ENCODE assay signal across 10 mouse cellular contexts in genomic region chr19:26769609-26770500, GRCm38 (mm10).
DNase-seq lines count a peak whose midpoint lies in the region; ATAC-seq and TF ChIP-seq lines count a peak whose summit lies in the region.
"Had no signal": no experiment of that assay in that cellular context is flagged by ENCODE, and none has a peak within 500 bp of the region (broad histone marks: within the 10 kb centered on the region; RNA-seq: fewer than 3 reads in every experiment).

No protein-coding gene starts in this region.

- intact Hi-C loops in left cerebral cortex, adult 2 months (cut with DNase I): no loop called here

- WGBS in embryonic facial prominence, embryonic 15.5 days: 33% methylated on average over 16 of the region's 16 CpGs
- 16% methylated on average over 16 of the region's 16 CpGs for WGBS in neural tube, embryonic 14.5 days

- TF ChIP-seq CTCF in left cerebral cortex, adult 2 months (IDR thresholded peaks at IDR 0.05): no peak

- H3K27ac ChIP-seq in left cerebral cortex, adult 2 months: peak overlapping the region; percentile 57
- H3K27ac ChIP-seq in embryonic facial prominence, embryonic 15.5 days (replicated peaks): peak overlapping the region; percentile 85
- H3K27ac ChIP-seq in neural tube, embryonic 14.5 days (ENCODE audit: low read depth, low read length): peak overlapping the region; percentile 93
- H3K27ac ChIP-seq: liver, embryonic 13.5 days; stomach, postnatal 0 days had no signal

- H3K9me3 ChIP-seq in embryonic facial prominence, embryonic 15.5 days (replicated peaks): no peaks in the 10 kb centered on the region
- no peaks in the 10 kb centered on the region for H3K9me3 ChIP-seq in neural tube, embryonic 14.5 days (ENCODE audit: control insufficient read depth, low read length)
- H3K9me3 ChIP-seq: liver, embryonic 13.5 days had no signal

- peaks cover 16% of the 10 kb centered on the region; the same call in 1 of the 2 replicates for H3K4me1 ChIP-seq in embryonic facial prominence, embryonic 15.5 days
- peaks cover 19% of the 10 kb centered on the region for H3K4me1 ChIP-seq in neural tube, embryonic 14.5 days (ENCODE audit: control insufficient read depth, insufficient read depth, low read length)
- H3K4me1 ChIP-seq: liver, embryonic 13.5 days had no signal

- no peak overlapping the region for H3K9ac ChIP-seq in embryonic facial prominence, embryonic 15.5 days
- peak overlapping the region; percentile 33; the same call in 1 of the 2 replicates for H3K9ac ChIP-seq in neural tube, embryonic 14.5 days (replicated peaks; ENCODE audit: low read depth, low read length)
- H3K9ac ChIP-seq: liver, embryonic 13.5 days had no signal

- peak in 1 of 2 experiments; percentile 40 for DNase-seq in left cerebral cortex, adult 2 months (ENCODE audit: extremely low spot score in 1 of 2, low spot score in 2 of 2)
- DNase-seq in left cerebral cortex, adult 8-10 months (ENCODE audit: low spot score in 2 of 2): no peak
- DNase-seq in layer of hippocampus, postnatal 14 days (ENCODE audit: low spot score in 2 of 2): peak; percentile 52 to 76
- no peak for DNase-seq in thymus, postnatal 25 days
- DNase-seq in adrenal gland, adult 8-10 months: no peak
- DNase-seq in T-cell, adult 2 months (ENCODE audit: low spot score): no peak
- DNase-seq: liver, embryonic 13.5 days had no signal

- H3K36me3 ChIP-seq in embryonic facial prominence, embryonic 15.5 days: peaks cover 37% of the 10 kb centered on the region
- peaks cover 7% of the 10 kb centered on the region for H3K36me3 ChIP-seq in neural tube, embryonic 14.5 days (ENCODE audit: control insufficient read depth, insufficient read depth, low read length)
- H3K36me3 ChIP-seq: liver, embryonic 13.5 days had no signal

- peak; percentile 80 for ATAC-seq in embryonic facial prominence, embryonic 15.5 days (ENCODE audit: insufficient number of reproducible peaks, low FRiP score, low TSS enrichment, low read depth)
- peak; percentile 92 for ATAC-seq in neural tube, embryonic 14.5 days (ENCODE audit: low read depth)

- peak overlapping the region; percentile 32 for H3K4me3 ChIP-seq in left cerebral cortex, adult 2 months
- peak overlapping the region; percentile 9; the same call in 1 of the 2 replicates for H3K4me3 ChIP-seq in embryonic facial prominence, embryonic 15.5 days (replicated peaks)
- no peak overlapping the region for H3K4me3 ChIP-seq in neural tube, embryonic 14.5 days (ENCODE audit: low read depth, low read length)
- H3K4me3 ChIP-seq: liver, embryonic 13.5 days had no signal

- H3K27me3 ChIP-seq in embryonic facial prominence, embryonic 15.5 days: no peaks in the 10 kb centered on the region
- no peaks in the 10 kb centered on the region for H3K27me3 ChIP-seq in neural tube, embryonic 14.5 days (ENCODE audit: control insufficient read depth, insufficient read depth, low read length)
- H3K27me3 ChIP-seq: liver, embryonic 13.5 days had no signal

- H3K4me2 ChIP-seq in embryonic facial prominence, embryonic 15.5 days (replicated peaks): peak overlapping the region; percentile 13; the same call in 1 of the 2 replicates
- H3K4me2 ChIP-seq in neural tube, embryonic 14.5 days (ENCODE audit: low read depth, low read length): peak overlapping the region; percentile 35
- H3K4me2 ChIP-seq: liver, embryonic 13.5 days had no signal

Comparison
In these comparisons a context has a peak if more than half of its experiments do, and no peak if none do; other contexts are left out.
1. DNase-seq: peak in layer of hippocampus, postnatal 14 days (2 of 2); none in left cerebral cortex, adult 8-10 months (0 of 2), thymus, postnatal 25 days (single experiment), adrenal gland, adult 8-10 months (single experiment) and T-cell, adult 2 months (single experiment).
2. Peak in every context shown above with its lines, with median percentiles within 50 percentile points of each other: H3K27ac ChIP-seq.